8 mouse cellular contexts compared by ENCODE assay signal in the genomic region with DNA sequence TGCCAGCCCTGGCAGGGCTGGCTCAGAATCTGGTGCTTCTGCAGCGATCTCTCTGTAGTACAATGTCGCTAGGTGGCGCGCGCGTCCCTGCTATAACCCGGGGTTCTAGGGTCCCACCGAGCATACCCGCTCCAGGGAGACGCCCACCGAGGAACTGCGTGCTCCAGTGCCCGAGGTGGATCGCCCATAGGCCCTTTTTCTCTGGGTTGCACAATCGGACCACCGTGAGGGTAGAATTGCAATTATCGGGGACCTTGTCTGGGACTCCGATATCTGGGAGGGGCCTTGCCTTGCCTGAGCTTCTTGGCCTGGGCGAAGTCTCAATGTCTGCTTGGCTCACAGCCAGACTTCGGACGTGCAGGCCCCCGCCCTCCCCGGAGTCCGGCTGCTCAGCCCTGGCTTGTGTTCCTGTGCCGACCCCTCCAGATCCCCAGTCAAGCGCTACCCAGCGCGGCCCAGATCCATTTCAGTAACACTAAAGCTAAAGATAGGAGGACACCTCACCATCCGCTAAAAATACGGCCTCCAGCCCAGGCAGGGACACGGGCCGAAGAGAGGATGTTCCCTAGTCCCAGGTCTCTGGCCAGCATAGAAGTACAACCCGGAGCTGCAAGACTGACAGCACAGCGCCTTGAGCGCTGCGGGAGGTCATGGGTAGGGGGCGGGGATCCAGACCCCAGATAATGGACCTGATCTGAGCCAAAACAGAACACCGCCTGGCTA. TPM values are rescaled to one million over a fixed set of nuclear protein-coding genes. Genes with fewer than 3 reads are reported as not detected.
DNase-seq lines count a peak whose midpoint lies in the region; ATAC-seq lines count a peak whose summit lies in the region.

No protein-coding gene starts in this region.

- peak overlapping the region; percentile 53 for H3K9ac ChIP-seq in intestine, embryonic 14.5 days (ENCODE audit: low read length)

- H3K4me2 ChIP-seq in intestine, embryonic 14.5 days (ENCODE audit: low read length) = peak overlapping the region; percentile 98

- peaks cover 27% of the 10 kb centered on the region for H3K4me1 ChIP-seq in intestine, embryonic 14.5 days (replicated peaks; ENCODE audit: control insufficient read depth, insufficient read depth, low read length)

- intact Hi-C loops in left cerebral cortex, postnatal 25 days (cut with DNase I) = loop anchor here (1.0 to 5.0 kb wide), 3 partner anchors 32 to 118 kb away; a partner anchor contains a TSS

- H3K9me3 ChIP-seq in intestine, embryonic 14.5 days (ENCODE audit: control insufficient read depth, low read length) = no peaks in the 10 kb centered on the region

- under 1% methylated on average over 38 of the region's 38 CpGs for WGBS in intestine, embryonic 14.5 days

- no peaks in the 10 kb centered on the region for H3K36me3 ChIP-seq in intestine, embryonic 14.5 days (ENCODE audit: control insufficient read depth, insufficient read depth, low read length)

- H3K4me3 ChIP-seq in intestine, embryonic 14.5 days (ENCODE audit: low read depth, low read length) = peak overlapping the region; percentile 64

- peak; percentile 80 for ATAC-seq in intestine, embryonic 14.5 days (replicated peaks; ENCODE audit: low FRiP score, low TSS enrichment, low read depth)

- H3K27me3 ChIP-seq in intestine, embryonic 14.5 days (replicated peaks; ENCODE audit: control insufficient read depth, insufficient read depth, low read length) = no peaks in the 10 kb centered on the region

- H3K27ac ChIP-seq in intestine, embryonic 14.5 days (ENCODE audit: low read depth) = peak overlapping the region; percentile 77

- DNase-seq in adrenal gland, adult 2 months = peak; percentile 89
- DNase-seq in embryo, embryonic 11 days = peak; percentile 96
- DNase-seq in gastrocnemius, postnatal 25 days = peak; percentile 86
- peak; percentile 99 for DNase-seq in intestine, embryonic 14.5 days (ENCODE audit: low spot score)
- DNase-seq in left cerebral cortex, postnatal 25 days (ENCODE audit: low spot score in 2 of 2) = peak; percentile 88 to 89
- DNase-seq in mesoderm, embryonic 11.5 days (ENCODE audit: low read depth, low spot score) = peak; percentile 92
- DNase-seq in right cerebral cortex, postnatal 36 days (ENCODE audit: low spot score in 2 of 2) = peak; percentile 79 to 80
- DNase-seq in urinary bladder, postnatal 4 days (ENCODE audit: low spot score in 2 of 2) = peak; percentile 82 to 94

RNA-seq across cellular contexts. Expression of a gene that starts 0.5 kb away (rescaled TPM):
- total RNA-seq in adrenal gland, adult 2 months (2021) = 1 to 10 TPM; 5.5 to 8.0 TPM
- polyA plus RNA-seq in adrenal gland, adult 2 months (2012; rRNA removed) = 5.6 and 5.9 TPM in 2 replicates
- total RNA-seq in gastrocnemius, postnatal 25 days (2021) = 10 to 100 TPM; 12.0 to 13.0 TPM
- 7.0 and 9.3 TPM in 2 replicates for polyA plus RNA-seq in intestine, embryonic 14.5 days (2014; fragmentation: Nextera tagmentation; extraction: Ambion mirVana)
- total RNA-seq in left cerebral cortex, postnatal 25 days (2021) = 1 to 10 TPM; 6.2 to 6.6 TPM

RNA-seq across cellular contexts. Expression of a gene that starts 11.3 kb away (rescaled TPM):
- 100 to 1,000 TPM in 1 of 2 experiments, 10 to 100 TPM in 1; 90.6 to 125 TPM for total RNA-seq in adrenal gland, adult 2 months (2021)
- polyA plus RNA-seq in adrenal gland, adult 2 months (2012; rRNA removed) = 51.7 and 56.3 TPM in 2 replicates
- total RNA-seq in gastrocnemius, postnatal 25 days (2021) = 10 to 100 TPM; 80.6 to 83.5 TPM
- polyA plus RNA-seq in intestine, embryonic 14.5 days (2014; fragmentation: Nextera tagmentation; extraction: Ambion mirVana) = 131 and 145 TPM in 2 replicates
- total RNA-seq in left cerebral cortex, postnatal 25 days (2021) = 10 to 100 TPM; 84.1 to 96.1 TPM

RNA-seq across cellular contexts. Expression of a gene that starts 30.2 kb away (rescaled TPM):
- total RNA-seq in adrenal gland, adult 2 months (2021) = 1 to 10 TPM; 1.0 to 1.1 TPM
- polyA plus RNA-seq in adrenal gland, adult 2 months (2012; rRNA removed) = 0.48 and 0.53 TPM in 2 replicates
- under 1 TPM; 0.15 to 0.35 TPM for total RNA-seq in gastrocnemius, postnatal 25 days (2021)
- polyA plus RNA-seq in intestine, embryonic 14.5 days (2014; fragmentation: Nextera tagmentation; extraction: Ambion mirVana) = 2.0 and 2.1 TPM in 2 replicates
- 1 to 10 TPM; 4.5 to 5.5 TPM for total RNA-seq in left cerebral cortex, postnatal 25 days (2021)

RNA-seq across cellular contexts. Expression of a gene that starts 39.9 kb away (rescaled TPM):
- 10 to 100 TPM; 15.9 to 20.4 TPM for total RNA-seq in adrenal gland, adult 2 months (2021)
- 36.0 and 41.0 TPM in 2 replicates for polyA plus RNA-seq in adrenal gland, adult 2 months (2012; rRNA removed)
- total RNA-seq in gastrocnemius, postnatal 25 days (2021) = 10 to 100 TPM in 1 of 2 experiments, 1 to 10 TPM in 1; 9.2 to 10.8 TPM
- 84.4 and 87.9 TPM in 2 replicates for polyA plus RNA-seq in intestine, embryonic 14.5 days (2014; fragmentation: Nextera tagmentation; extraction: Ambion mirVana)
- total RNA-seq in left cerebral cortex, postnatal 25 days (2021) = 1 to 10 TPM; 3.8 to 5.6 TPM

RNA-seq across cellular contexts. Expression of a gene that starts 46.5 kb away (rescaled TPM):
- 10 to 100 TPM; 15.5 to 36.2 TPM for total RNA-seq in adrenal gland, adult 2 months (2021)
- 42.4 and 44.6 TPM in 2 replicates for polyA plus RNA-seq in adrenal gland, adult 2 months (2012; rRNA removed)
- 1 to 10 TPM in 1 of 2 experiments, under 1 TPM in 1; 0.59 to 1.3 TPM for total RNA-seq in gastrocnemius, postnatal 25 days (2021)
- 2.1 and 2.5 TPM in 2 replicates for polyA plus RNA-seq in intestine, embryonic 14.5 days (2014; fragmentation: Nextera tagmentation; extraction: Ambion mirVana)
- 1 to 10 TPM; 2.5 to 3.0 TPM for total RNA-seq in left cerebral cortex, postnatal 25 days (2021)

Comparison
In these comparisons a context has a peak if more than half of its experiments do, and no peak if none do; other contexts are left out.
1. Peak in every context shown above with its lines: DNase-seq, ATAC-seq, H3K4me3 ChIP-seq and H3K27ac ChIP-seq.